8 mouse cellular contexts compared by ENCODE assay signal in genomic region chrX:36112422-36112750, GRCm38 (mm10). TPM values are rescaled to one million over a fixed set of nuclear protein-coding genes. Genes with fewer than 3 reads are reported as not detected.
DNase-seq lines count a peak whose midpoint lies in the region; ATAC-seq and TF ChIP-seq lines count a peak whose summit lies in the region.

No protein-coding gene starts in this region.

- H3K9ac ChIP-seq in hindbrain, embryonic 13.5 days = peak overlapping the region; percentile 58
- H3K9ac ChIP-seq in midbrain, embryonic 13.5 days (replicated peaks) = peak overlapping the region; percentile 59

- 0 out of 2 replicates have a peak overlapping the region, but pooled peaks have one; percentile 23 for H3K27ac ChIP-seq in cortical plate, adult 2 months (ENCODE audit: insufficient read depth, low read length)
- H3K27ac ChIP-seq in hindbrain, embryonic 13.5 days = no peak overlapping the region
- H3K27ac ChIP-seq in midbrain, embryonic 13.5 days = no peak overlapping the region

- WGBS in hindbrain, embryonic 13.5 days = 8% methylated on average over 6 of the region's 9 CpGs
- WGBS in midbrain, embryonic 13.5 days = 17% methylated on average over 9 of the region's 9 CpGs

- TF ChIP-seq CTCF in cortical plate, adult 2 months (IDR thresholded peaks at IDR 0.05; ENCODE audit: extremely low read depth, insufficient read depth, low read length) = no peak

- H3K4me1 ChIP-seq in cortical plate, adult 2 months (ENCODE audit: control insufficient read depth, insufficient read depth, low read length) = no peaks in the 10 kb centered on the region
- no peaks in the 10 kb centered on the region for H3K4me1 ChIP-seq in hindbrain, embryonic 13.5 days (replicated peaks)
- no peaks in the 10 kb centered on the region for H3K4me1 ChIP-seq in midbrain, embryonic 13.5 days (replicated peaks)

- H3K9me3 ChIP-seq in hindbrain, embryonic 13.5 days = no peaks in the 10 kb centered on the region
- no peaks in the 10 kb centered on the region for H3K9me3 ChIP-seq in midbrain, embryonic 13.5 days

- no peak for TF ChIP-seq POLR2A in cortical plate, adult 2 months (IDR thresholded peaks at IDR 0.05; ENCODE audit: extremely low read depth, insufficient read depth, low read length)

- peak overlapping the region; percentile 38 for H3K4me3 ChIP-seq in cortical plate, adult 2 months (ENCODE audit: insufficient read depth, low read length)
- H3K4me3 ChIP-seq in hindbrain, embryonic 13.5 days = peak overlapping the region; percentile 47
- peak overlapping the region; percentile 49 for H3K4me3 ChIP-seq in midbrain, embryonic 13.5 days (replicated peaks)

- no peaks in the 10 kb centered on the region for H3K27me3 ChIP-seq in hindbrain, embryonic 13.5 days
- H3K27me3 ChIP-seq in midbrain, embryonic 13.5 days = 0 out of 2 replicates have a peak, but pooled peaks cover 7% of the 10 kb centered on the region

- ATAC-seq in hindbrain, embryonic 13.5 days (ENCODE audit: low FRiP score) = peak; percentile 46; the same call in 1 of the 2 replicates
- ATAC-seq in midbrain, embryonic 13.5 days = no peak; the same call in 1 of the 2 replicates

- H3K4me2 ChIP-seq in hindbrain, embryonic 13.5 days = peak overlapping the region; percentile 70
- H3K4me2 ChIP-seq in midbrain, embryonic 13.5 days (replicated peaks) = peak overlapping the region; percentile 80

- DNase-seq in kidney, adult 11 months = peak; percentile 26
- no peak for DNase-seq in kidney, postnatal 10 days
- DNase-seq in spleen, adult 18-20 months = no peak
- DNase-seq in yolk sac, embryonic 10.5 days (ENCODE audit: low spot score) = no peak
- no peak for DNase-seq in ovary, postnatal 36 days (ENCODE audit: low spot score)

- no peaks in the 10 kb centered on the region for H3K36me3 ChIP-seq in hindbrain, embryonic 13.5 days
- no peaks in the 10 kb centered on the region for H3K36me3 ChIP-seq in midbrain, embryonic 13.5 days

RNA-seq across cellular contexts. Expression of gene Il13ra1, which starts 0.5 kb away (rescaled TPM):
- 2.9 and 3.0 TPM in 2 replicates for polyA plus RNA-seq in cortical plate, adult 2 months (2012; rRNA removed)
- polyA plus RNA-seq in hindbrain, embryonic 13.5 days (2015; fragmentation: Nextera tagmentation; extraction: Ambion mirVana) = 4.7 and 6.0 TPM in 2 replicates
- 3.9 and 4.7 TPM in 2 replicates for polyA plus RNA-seq in midbrain, embryonic 13.5 days (2015; fragmentation: Nextera tagmentation; extraction: Ambion mirVana)
